Comparison of ENCODE assay signal across 8 mouse cellular contexts in genomic region chr9:106655884-106656720, GRCm38 (mm10). TPM values are rescaled to one million over a fixed set of nuclear protein-coding genes. Genes with fewer than 3 reads are reported as not detected.
DNase-seq lines count a peak whose midpoint lies in the region; TF ChIP-seq lines count a peak whose summit lies in the region.
"Had no signal": no experiment of that assay in that cellular context is flagged by ENCODE, and none has a peak within 500 bp of the region (broad histone marks: within the 10 kb centered on the region; RNA-seq: fewer than 3 reads in every experiment).

Gene Grm2, minus strand, starts transcription at chr9:106656082.

- peaks cover 28% of the 10 kb centered on the region for H3K36me3 ChIP-seq in limb, embryonic 10.5 days
- peaks cover 20% of the 10 kb centered on the region for H3K36me3 ChIP-seq in midbrain, embryonic 10.5 days

- intact Hi-C loops in gastrocnemius, adult 2 months (cut with DNase I) = no loop called here

- no peak within 1 kb of the TSS for H3K27ac ChIP-seq in gastrocnemius, adult 2 months
- no peak within 1 kb of the TSS for H3K27ac ChIP-seq in limb, embryonic 10.5 days
- H3K27ac ChIP-seq in midbrain, embryonic 10.5 days (replicated peaks) = peak within 1 kb of the TSS; percentile 69
- H3K27ac ChIP-seq: macrophage had no signal

- TF ChIP-seq CTCF in gastrocnemius, adult 2 months (IDR thresholded peaks at IDR 0.05) = no peak

- H3K27me3 ChIP-seq in limb, embryonic 10.5 days (ENCODE audit: low read depth, poor library complexity, severe bottlenecking) = peaks cover 50% of the 10 kb centered on the region
- peaks cover 37% of the 10 kb centered on the region for H3K27me3 ChIP-seq in midbrain, embryonic 10.5 days (ENCODE audit: low read depth, poor library complexity, severe bottlenecking)

- H3K9me3 ChIP-seq in limb, embryonic 10.5 days (replicated peaks) = no peaks in the 10 kb centered on the region
- H3K9me3 ChIP-seq in midbrain, embryonic 10.5 days (replicated peaks) = no peaks in the 10 kb centered on the region

- peak; percentile 26 for DNase-seq in NIH3T3 (ENCODE audit: low read depth)
- DNase-seq in adrenal gland, postnatal 4 days (ENCODE audit: low spot score in 2 of 2) = peak; percentile 26 to 50
- peak; percentile 72 for DNase-seq in gastrocnemius, adult 2 months
- DNase-seq in hindlimb bud, embryonic 11.5 days (ENCODE audit: extremely low spot score, low read depth, low spot score) = peak; percentile 41
- peak; percentile 90 for DNase-seq in limb, embryonic 10.5 days (ENCODE audit: low spot score)
- DNase-seq in midbrain, embryonic 10.5 days (ENCODE audit: low spot score) = peak; percentile 85
- DNase-seq in thymus, postnatal 14 days = peak; percentile 58

- peaks cover 13% of the 10 kb centered on the region for H3K4me1 ChIP-seq in limb, embryonic 10.5 days
- peaks cover 68% of the 10 kb centered on the region for H3K4me1 ChIP-seq in midbrain, embryonic 10.5 days

- H3K4me3 ChIP-seq in gastrocnemius, adult 2 months = peak within 1 kb of the TSS; percentile 40
- peak within 1 kb of the TSS; percentile 43 for H3K4me3 ChIP-seq in limb, embryonic 10.5 days
- peak within 1 kb of the TSS; percentile 59 for H3K4me3 ChIP-seq in midbrain, embryonic 10.5 days

- 1% methylated on average over 41 of the region's 44 CpGs for WGBS in limb, embryonic 10.5 days
- WGBS in midbrain, embryonic 10.5 days = 1% methylated on average over 44 of the region's 44 CpGs

RNA-seq across cellular contexts. Expression of gene Grm2, which starts in this region (rescaled TPM):
- total RNA-seq in adrenal gland, postnatal 4 days (2021) = under 1 TPM in 1 of 2 experiments, not detected in 1; 0.37 TPM
- total RNA-seq in gastrocnemius, adult 2 months (2021) = not detected
- polyA plus RNA-seq in limb, embryonic 10.5 days (2016; fragmentation: Nextera tagmentation; extraction: Ambion mirVana) = not detected in 2 replicates
- polyA plus RNA-seq in midbrain, embryonic 10.5 days (2016; fragmentation: Nextera tagmentation; extraction: Ambion mirVana) = 11.8 and 18.9 TPM in 2 replicates
- polyA plus RNA-seq: macrophage had no signal

Comparison
In these comparisons a context has a peak if more than half of its experiments do, and no peak if none do; other contexts are left out.
1. RNA of gene Grm2 (polyA plus RNA-seq): 11.8 to 18.9 TPM in midbrain, embryonic 10.5 days; not detected in limb, embryonic 10.5 days; every median in the first group is over 10 times any median in the second.
2. Peak in DNase-seq in adrenal gland, postnatal 4 days; RNA of the gene not detected or under 1 TPM.
3. Peak in DNase-seq and H3K4me3 ChIP-seq in gastrocnemius, adult 2 months; RNA of the gene not detected or under 1 TPM.
4. Peak in DNase-seq and H3K4me3 ChIP-seq in limb, embryonic 10.5 days; RNA of the gene not detected or under 1 TPM.
5. DNase-seq: peak in every context shown above with its lines; median percentile 90 in limb, embryonic 10.5 days; 85 in midbrain, embryonic 10.5 days; 72 in gastrocnemius, adult 2 months; 58 in thymus, postnatal 14 days; 41 in hindlimb bud, embryonic 11.5 days; 38 in adrenal gland, postnatal 4 days; 26 in NIH3T3.
6. Peak in every context shown above with its lines, with median percentiles within 50 percentile points of each other: H3K4me3 ChIP-seq.